Mouse (Mus musculus) C2C12 (cell line): ENCODE results near the gene Ccdc71. TPM values are rescaled to one million over a fixed set of nuclear protein-coding genes. Genes with fewer than 3 reads are reported as not detected.

Experiments
- H3K27me3 ChIP-seq: one replicate; pipeline ENCODE4 v1.6.1; 2011; ENCODE audit not compliant: control insufficient read depth, insufficient read depth, insufficient read length
- H3K36me3 ChIP-seq: one replicate; pipeline ENCODE4 v1.6.1; 2011; ENCODE audit not compliant: control insufficient read depth, insufficient read depth
- H3K4me3 ChIP-seq: one replicate; pipeline ENCODE4 v1.5.1; 2011; ENCODE audit warnings: mild to moderate bottlenecking, control low read depth; ENCODE audit not compliant: poor library complexity, insufficient read depth, severe bottlenecking
- H3K79me2 ChIP-seq: one replicate; pipeline ENCODE4 v1.6.1; 2011; ENCODE audit not compliant: control insufficient read depth, insufficient read depth
- H3K79me3 ChIP-seq: one replicate; pipeline ENCODE4 v1.6.1; 2011; ENCODE audit warnings: low read depth, control low read depth
- H3ac ChIP-seq: one replicate; pipeline ENCODE3; 2011; ENCODE audit warnings: low read depth; ENCODE audit not compliant: control insufficient read depth, insufficient read length
- CEBPB ChIP-seq: IDR thresholded peaks from one replicate; pipeline ENCODE4 v1.6.1; 2011; ENCODE audit warnings: low read depth, mild to moderate bottlenecking, control low read depth, moderate library complexity
- CTCF ChIP-seq: IDR thresholded peaks from one replicate; pipeline ENCODE4 v1.5.1; 2011; ENCODE audit not compliant: control insufficient read depth, insufficient read depth, insufficient read length
- FOSL1 ChIP-seq: IDR thresholded peaks from one replicate; pipeline ENCODE4 v1.8.0; 2011; ENCODE audit warnings: mild to moderate bottlenecking, low read length; ENCODE audit not compliant: poor library complexity, insufficient read depth, severe bottlenecking
- MAX ChIP-seq: IDR thresholded peaks from one replicate; pipeline ENCODE4 v1.6.1; 2011; ENCODE audit warnings: mild to moderate bottlenecking, control low read depth
- MYOD1 ChIP-seq: IDR thresholded peaks from one replicate; pipeline ENCODE4 v1.6.1; 2011; ENCODE audit warnings: low read depth; ENCODE audit not compliant: control insufficient read depth, insufficient read length
- MYOG ChIP-seq: IDR thresholded peaks from one replicate; pipeline ENCODE4 v1.6.1; 2011; ENCODE audit not compliant: control insufficient read depth, insufficient read length; ENCODE audit errors: extremely low read depth
- USF1 ChIP-seq: IDR thresholded peaks from one replicate; pipeline ENCODE4 v1.6.1; 2011; ENCODE audit warnings: low read depth, mild to moderate bottlenecking, control low read depth, moderate library complexity
- polyA plus RNA-seq: library from polyadenylated mRNA; unstranded; fragments of >200 nt; fragmentation: generic; extraction: Trizol; gene quantifications from one replicate; pipeline ENCODE4 v1.2.1, GENCODE M21; 2012; ENCODE audit warnings: missing spikeins

Gene Ccdc71
- polyA plus RNA-seq, 1 experiment: 35.2 TPM

- no peaks in the 10 kb centered on the region for H3K79me3 ChIP-seq
- no peaks in the 10 kb centered on the region for H3K27me3 ChIP-seq
- no peak overlapping the region for H3ac ChIP-seq
- H3K36me3 ChIP-seq: no peaks in the 10 kb centered on the region
- TF ChIP-seq USF1 (no peak), MAX (no peak), MYOD1 (no peak), FOSL1 (no peak), MYOG (no peak), CEBPB (no peak), CTCF (no peak)
- no peaks in the 10 kb centered on the region for H3K79me2 ChIP-seq
- H3K4me3 ChIP-seq: no peak overlapping the region
These were observed 14.2 kb downstream of the Ccdc71 start for GRCm38 (mm10) chr9:108474528-108474927.

GRCm38 (mm10) chr9:108478638-108479156 is 18.4 kb downstream of the Ccdc71 start:
- Histone ChIP-seq H3K36me3 (peaks cover 27% of the 10 kb centered on the region), H3K27me3 (no peaks in the 10 kb centered on the region), H3K79me3 (peaks cover 12% of the 10 kb centered on the region), H3K79me2 (peaks cover 32% of the 10 kb centered on the region), H3ac (peak overlapping the region; percentile 38), H3K4me3 (peak overlapping the region; percentile 25)
- no peak for TF ChIP-seq FOSL1
- TF ChIP-seq MAX: peak; percentile 32

GRCm38 (mm10) chr9:108479241-108479640 is 18.9 kb downstream of the Ccdc71 start:
- H3K27me3 ChIP-seq: no peaks in the 10 kb centered on the region
- peaks cover 27% of the 10 kb centered on the region for H3K36me3 ChIP-seq
- no peak overlapping the region for H3K4me3 ChIP-seq
- peaks cover 32% of the 10 kb centered on the region for H3K79me2 ChIP-seq
- TF ChIP-seq MYOD1 (no peak), CEBPB (no peak), MAX (no peak), USF1 (no peak), MYOG (no peak), CTCF (no peak), FOSL1 (no peak)
- H3ac ChIP-seq: no peak overlapping the region
- peaks cover 12% of the 10 kb centered on the region for H3K79me3 ChIP-seq

- Histone ChIP-seq H3K27me3 (no peaks in the 10 kb centered on the region), H3K36me3 (peaks cover 28% of the 10 kb centered on the region)
- TF ChIP-seq CTCF: no peak
- TF ChIP-seq CEBPB: no peak
- TF ChIP-seq FOSL1: no peak
- no peak for TF ChIP-seq MYOD1
- no peak for TF ChIP-seq USF1
- TF ChIP-seq MAX: no peak
- no peak for TF ChIP-seq MYOG
These were observed 19.5 kb downstream of the Ccdc71 start, which contains the start of gene Lamb2 for GRCm38 (mm10) chr9:108479721-108480351. TSS of gene Lamb2 (plus strand) at chr9:108479736.

DNA sequence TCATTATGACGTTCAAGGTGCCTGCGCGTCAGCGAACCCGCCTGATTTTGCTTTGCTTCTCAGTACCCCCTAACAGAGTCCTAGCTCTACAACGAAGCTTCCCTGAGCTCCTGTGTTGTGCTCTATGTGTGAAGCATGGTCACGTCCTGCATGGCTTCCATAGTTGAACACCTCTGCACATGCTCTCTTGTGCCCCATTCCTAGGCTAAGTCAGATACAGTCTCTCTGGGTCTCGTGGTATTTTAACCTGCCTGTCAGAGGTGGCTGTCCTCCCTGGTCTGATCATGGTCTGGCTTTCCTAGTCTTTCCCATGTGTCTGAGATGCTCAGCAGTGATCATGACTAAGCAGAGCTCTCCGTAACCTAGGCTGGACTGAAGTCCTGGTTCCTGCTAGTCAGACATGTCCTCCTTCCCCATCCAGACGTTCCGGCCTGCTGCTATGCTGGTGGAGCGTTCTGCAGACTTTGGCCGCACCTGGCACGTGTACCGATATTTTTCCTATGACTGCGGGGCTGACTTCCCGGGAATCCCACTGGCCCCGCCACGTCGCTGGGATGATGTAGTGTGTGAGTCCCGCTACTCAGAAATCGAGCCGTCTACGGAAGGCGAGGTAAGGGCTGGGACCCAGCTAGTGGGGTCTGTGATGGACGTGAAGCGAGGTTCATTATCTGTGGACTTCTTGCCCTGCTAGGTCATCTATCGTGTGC is 20.6 kb downstream of the Ccdc71 start:
- H3K27me3 ChIP-seq: no peaks in the 10 kb centered on the region
- H3K36me3 ChIP-seq: peaks cover 40% of the 10 kb centered on the region
- no peak overlapping the region for H3ac ChIP-seq
- H3K79me2 ChIP-seq: peaks cover 32% of the 10 kb centered on the region
- H3K4me3 ChIP-seq: peak overlapping the region; percentile 53
- peaks cover 12% of the 10 kb centered on the region for H3K79me3 ChIP-seq
- TF ChIP-seq MAX (no peak), CEBPB (no peak), USF1 (no peak), MYOD1 (no peak), CTCF (no peak), MYOG (no peak), FOSL1 (no peak)

More at GRCm38 (mm10) chr9:108479721-108480351, 19.5 kb downstream of the Ccdc71 start, which contains the start of gene Lamb2:
- peak within 1 kb of the TSS; percentile 78 for H3ac ChIP-seq
- peak within 1 kb of the TSS; percentile 53 for H3K4me3 ChIP-seq
- H3K79me2 ChIP-seq: peaks cover 32% of the 10 kb centered on the region
- H3K79me3 ChIP-seq: peaks cover 12% of the 10 kb centered on the region

DNA sequence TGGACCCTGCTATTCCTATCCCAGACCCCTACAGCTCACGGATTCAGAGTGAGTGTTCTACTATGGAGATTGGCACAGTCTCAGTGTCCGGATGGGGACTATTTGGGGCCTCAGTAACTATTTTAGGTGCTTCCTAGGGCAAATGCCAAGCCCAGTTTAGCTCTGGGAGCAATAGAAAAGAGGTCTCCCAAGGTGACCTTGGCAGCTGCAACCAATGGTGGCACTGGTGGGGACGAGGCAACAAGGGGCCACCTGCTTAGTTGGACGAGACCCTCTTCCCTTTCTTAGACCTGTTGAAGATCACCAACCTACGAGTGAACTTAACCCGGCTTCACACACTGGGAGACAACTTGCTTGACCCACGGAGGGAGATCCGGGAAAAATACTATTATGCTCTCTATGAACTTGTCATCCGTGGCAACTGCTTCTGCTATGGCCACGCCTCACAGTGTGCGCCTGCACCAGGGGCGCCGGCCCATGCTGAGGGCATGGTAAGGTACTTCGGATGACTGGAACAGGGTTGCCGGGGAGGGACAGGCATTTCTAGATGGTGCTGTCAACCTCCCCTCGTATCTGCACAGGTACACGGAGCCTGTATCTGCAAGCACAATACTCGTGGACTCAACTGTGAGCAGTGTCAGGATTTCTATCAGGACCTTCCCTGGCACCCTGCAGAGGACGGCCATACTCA is 21.3 kb downstream of the Ccdc71 start:
- H3ac ChIP-seq: no peak overlapping the region
- H3K4me3 ChIP-seq: no peak overlapping the region
- H3K36me3 ChIP-seq: peaks cover 40% of the 10 kb centered on the region
- TF ChIP-seq FOSL1: no peak
- no peak for TF ChIP-seq CEBPB
- TF ChIP-seq MAX: no peak
- TF ChIP-seq MYOG: no peak
- no peak for TF ChIP-seq CTCF
- no peak for TF ChIP-seq MYOD1
- no peak for TF ChIP-seq USF1
- peaks cover 32% of the 10 kb centered on the region for H3K79me2 ChIP-seq
- H3K79me3 ChIP-seq: peaks cover 12% of the 10 kb centered on the region
- no peaks in the 10 kb centered on the region for H3K27me3 ChIP-seq
